Mouse (Mus musculus) ES-E14 (cell line): ENCODE results near the gene Ogfod3.

Experiments
- CHD2 ChIP-seq: IDR thresholded peaks from 2 replicates; pipeline ENCODE4 v1.6.1; 2014; ENCODE audit warnings: mild to moderate bottlenecking, low read depth, low read length, inconsistent platforms
- ZC3H11A ChIP-seq: IDR thresholded peaks from 2 replicates; pipeline ENCODE4 v1.6.1; 2012; ENCODE audit warnings: low read depth, mild to moderate bottlenecking, inconsistent platforms, low read length, borderline replicate concordance

DNA sequence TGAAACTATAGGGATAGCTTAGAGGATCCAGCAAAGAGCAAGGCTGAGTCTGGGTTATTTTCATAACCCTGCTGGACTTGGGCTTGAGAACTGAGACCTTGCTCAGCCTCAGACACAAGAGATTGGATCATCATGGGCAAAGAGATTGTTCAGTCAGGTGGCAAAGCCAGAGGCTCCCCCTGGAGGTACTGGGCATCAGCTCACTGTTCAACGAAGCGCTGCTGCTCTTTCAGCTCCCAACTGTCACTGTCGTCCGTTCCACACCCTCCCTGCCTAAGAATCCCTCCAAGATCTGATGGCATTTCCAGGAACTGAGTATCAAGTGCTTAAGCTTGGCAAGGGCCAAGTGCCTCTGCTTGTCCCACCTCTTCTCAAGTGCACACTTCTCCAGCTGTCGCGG is 65.8 kb downstream of the Ogfod3 start:
- TF ChIP-seq ZC3H11A = no peak
- TF ChIP-seq CHD2 = no peak
